Mouse (Mus musculus): ENCODE measurements at regions not wholly inside any gene's neighbourhood (a gene's known extent, or its start where the extent isn't known, plus 50 kb on each side); places are given as distances from the start of the nearest gene placed in this dataset.

DNA sequence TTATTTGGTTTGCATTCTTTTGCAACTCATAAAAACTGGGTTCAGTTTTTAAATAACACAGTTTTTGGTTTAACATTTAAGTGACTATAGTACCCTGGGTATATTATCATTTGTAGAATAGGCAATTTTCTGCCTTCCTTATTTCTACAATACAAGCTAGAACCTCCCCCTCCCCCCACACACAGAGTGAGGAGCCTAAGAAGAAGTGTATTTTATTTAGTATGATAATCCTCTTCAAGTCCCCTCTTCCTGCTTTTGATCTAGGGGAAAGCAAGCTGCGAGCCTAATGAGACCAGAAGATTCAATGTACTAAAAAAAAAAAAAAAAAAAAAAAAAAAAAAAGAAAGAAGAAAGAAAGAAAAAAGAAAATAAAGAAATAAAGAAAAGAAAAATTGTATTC, 184.4 kb downstream of the Brms1l start:
- H3K36me3 ChIP-seq (ENCODE audit: control insufficient read depth, insufficient read depth, low read length) = no peaks in the 10 kb centered on the region
- no peaks in the 10 kb centered on the region for H3K27me3 ChIP-seq (ENCODE audit: control insufficient read depth, insufficient read depth, low read length)
- H3K27ac ChIP-seq (ENCODE audit: control insufficient read depth, insufficient read depth, low read length) = no peak overlapping the region
- TF ChIP-seq POLR2A (IDR thresholded peaks at IDR 0.05; ENCODE audit: control insufficient read depth, extremely low read depth, insufficient read depth, low read length, poor library complexity) (no peak), CTCF (IDR thresholded peaks at IDR 0.05; ENCODE audit: borderline replicate concordance, control insufficient read depth, extremely low read depth, insufficient read depth, low read length, poor library complexity) (no peak)
- WGBS = 27% methylated on average over 1 of the region's 1 CpGs
- H3K4me3 ChIP-seq (ENCODE audit: control insufficient read depth, insufficient read depth, low read length) = no peak overlapping the region
- H3K4me1 ChIP-seq (replicated peaks; ENCODE audit: control insufficient read depth, insufficient read depth, low read length) = no peaks in the 10 kb centered on the region
- DNase-seq = no peak

GRCm38 (mm10) chr12:56009976-56010375, 173.9 kb downstream of the Brms1l start:
- DNase-seq = no peak
- no peaks in the 10 kb centered on the region for H3K27me3 ChIP-seq (ENCODE audit: control insufficient read depth, insufficient read depth, low read length)
- H3K4me1 ChIP-seq (replicated peaks; ENCODE audit: control insufficient read depth, insufficient read depth, low read length) = no peaks in the 10 kb centered on the region
- no peak overlapping the region for H3K4me3 ChIP-seq (ENCODE audit: control insufficient read depth, insufficient read depth, low read length)
- TF ChIP-seq CTCF (IDR thresholded peaks at IDR 0.05; ENCODE audit: borderline replicate concordance, control insufficient read depth, extremely low read depth, insufficient read depth, low read length, poor library complexity) = no peak
- TF ChIP-seq POLR2A (IDR thresholded peaks at IDR 0.05; ENCODE audit: control insufficient read depth, extremely low read depth, insufficient read depth, low read length, poor library complexity) = no peak
- 73% methylated on average over 4 of the region's 4 CpGs for WGBS
- H3K27ac ChIP-seq (ENCODE audit: control insufficient read depth, insufficient read depth, low read length) = no peak overlapping the region
- H3K36me3 ChIP-seq (ENCODE audit: control insufficient read depth, insufficient read depth, low read length) = no peaks in the 10 kb centered on the region

DNA sequence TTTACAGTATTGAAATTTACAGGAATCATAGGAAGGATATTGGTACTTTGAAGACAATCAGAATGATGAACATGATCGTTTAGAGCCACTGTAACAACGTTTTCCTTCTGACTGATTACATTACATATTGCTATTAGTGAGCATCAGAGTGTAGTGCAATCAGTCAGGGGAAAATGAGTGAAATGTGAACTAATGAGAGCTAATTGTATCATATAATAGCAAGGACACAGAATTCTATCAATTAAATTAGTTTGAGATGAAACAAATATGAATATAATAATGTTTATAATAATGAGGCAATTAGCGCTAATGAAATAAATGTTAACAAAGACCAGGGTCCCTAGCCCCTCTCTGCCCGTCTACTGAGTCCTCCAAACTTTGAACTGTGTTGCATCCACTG, 169.7 kb downstream of the Brms1l start:
- Histone ChIP-seq H3K27me3 (ENCODE audit: control insufficient read depth, insufficient read depth, low read length) (no peaks in the 10 kb centered on the region), H3K27ac (ENCODE audit: control insufficient read depth, insufficient read depth, low read length) (no peak overlapping the region), H3K36me3 (ENCODE audit: control insufficient read depth, insufficient read depth, low read length) (no peaks in the 10 kb centered on the region), H3K4me1 (replicated peaks; ENCODE audit: control insufficient read depth, insufficient read depth, low read length) (no peaks in the 10 kb centered on the region), H3K4me3 (ENCODE audit: control insufficient read depth, insufficient read depth, low read length) (no peak overlapping the region)
- DNase-seq = no peak
- TF ChIP-seq CTCF (IDR thresholded peaks at IDR 0.05; ENCODE audit: borderline replicate concordance, control insufficient read depth, extremely low read depth, insufficient read depth, low read length, poor library complexity) = no peak
- TF ChIP-seq POLR2A (IDR thresholded peaks at IDR 0.05; ENCODE audit: control insufficient read depth, extremely low read depth, insufficient read depth, low read length, poor library complexity) = no peak
- WGBS = 86% methylated on average over 4 of the region's 4 CpGs

GRCm38 (mm10) chr12:56005321-56005720, 169.2 kb downstream of the Brms1l start:
- TF ChIP-seq CTCF (IDR thresholded peaks at IDR 0.05; ENCODE audit: borderline replicate concordance, control insufficient read depth, extremely low read depth, insufficient read depth, low read length, poor library complexity) (no peak), POLR2A (IDR thresholded peaks at IDR 0.05; ENCODE audit: control insufficient read depth, extremely low read depth, insufficient read depth, low read length, poor library complexity) (no peak)
- Histone ChIP-seq H3K4me1 (replicated peaks; ENCODE audit: control insufficient read depth, insufficient read depth, low read length) (no peaks in the 10 kb centered on the region), H3K36me3 (ENCODE audit: control insufficient read depth, insufficient read depth, low read length) (no peaks in the 10 kb centered on the region), H3K27me3 (ENCODE audit: control insufficient read depth, insufficient read depth, low read length) (no peaks in the 10 kb centered on the region), H3K4me3 (ENCODE audit: control insufficient read depth, insufficient read depth, low read length) (no peak overlapping the region), H3K27ac (ENCODE audit: control insufficient read depth, insufficient read depth, low read length) (no peak overlapping the region)
- WGBS = 78% methylated on average over 6 of the region's 6 CpGs
- DNase-seq = no peak

GRCm38 (mm10) chr12:56004479-56004878, 168.4 kb downstream of the Brms1l start:
- Histone ChIP-seq H3K27ac (ENCODE audit: control insufficient read depth, insufficient read depth, low read length) (no peak overlapping the region), H3K4me1 (replicated peaks; ENCODE audit: control insufficient read depth, insufficient read depth, low read length) (no peaks in the 10 kb centered on the region), H3K4me3 (ENCODE audit: control insufficient read depth, insufficient read depth, low read length) (no peak overlapping the region), H3K27me3 (ENCODE audit: control insufficient read depth, insufficient read depth, low read length) (no peaks in the 10 kb centered on the region), H3K36me3 (ENCODE audit: control insufficient read depth, insufficient read depth, low read length) (no peaks in the 10 kb centered on the region)
- 56% methylated on average over 4 of the region's 4 CpGs for WGBS
- no peak for TF ChIP-seq CTCF (IDR thresholded peaks at IDR 0.05; ENCODE audit: borderline replicate concordance, control insufficient read depth, extremely low read depth, insufficient read depth, low read length, poor library complexity)
- no peak for DNase-seq

GRCm38 (mm10) chr12:56003561-56003960, 167.4 kb downstream of the Brms1l start:
- DNase-seq = no peak
- no peak for TF ChIP-seq POLR2A (IDR thresholded peaks at IDR 0.05; ENCODE audit: control insufficient read depth, extremely low read depth, insufficient read depth, low read length, poor library complexity)
- TF ChIP-seq CTCF (IDR thresholded peaks at IDR 0.05; ENCODE audit: borderline replicate concordance, control insufficient read depth, extremely low read depth, insufficient read depth, low read length, poor library complexity) = no peak
- WGBS = 97% methylated on average over 8 of the region's 8 CpGs
- Histone ChIP-seq H3K36me3 (ENCODE audit: control insufficient read depth, insufficient read depth, low read length) (no peaks in the 10 kb centered on the region), H3K4me1 (replicated peaks; ENCODE audit: control insufficient read depth, insufficient read depth, low read length) (no peaks in the 10 kb centered on the region), H3K27ac (ENCODE audit: control insufficient read depth, insufficient read depth, low read length) (no peak overlapping the region), H3K27me3 (ENCODE audit: control insufficient read depth, insufficient read depth, low read length) (no peaks in the 10 kb centered on the region), H3K4me3 (ENCODE audit: control insufficient read depth, insufficient read depth, low read length) (no peak overlapping the region)

DNA sequence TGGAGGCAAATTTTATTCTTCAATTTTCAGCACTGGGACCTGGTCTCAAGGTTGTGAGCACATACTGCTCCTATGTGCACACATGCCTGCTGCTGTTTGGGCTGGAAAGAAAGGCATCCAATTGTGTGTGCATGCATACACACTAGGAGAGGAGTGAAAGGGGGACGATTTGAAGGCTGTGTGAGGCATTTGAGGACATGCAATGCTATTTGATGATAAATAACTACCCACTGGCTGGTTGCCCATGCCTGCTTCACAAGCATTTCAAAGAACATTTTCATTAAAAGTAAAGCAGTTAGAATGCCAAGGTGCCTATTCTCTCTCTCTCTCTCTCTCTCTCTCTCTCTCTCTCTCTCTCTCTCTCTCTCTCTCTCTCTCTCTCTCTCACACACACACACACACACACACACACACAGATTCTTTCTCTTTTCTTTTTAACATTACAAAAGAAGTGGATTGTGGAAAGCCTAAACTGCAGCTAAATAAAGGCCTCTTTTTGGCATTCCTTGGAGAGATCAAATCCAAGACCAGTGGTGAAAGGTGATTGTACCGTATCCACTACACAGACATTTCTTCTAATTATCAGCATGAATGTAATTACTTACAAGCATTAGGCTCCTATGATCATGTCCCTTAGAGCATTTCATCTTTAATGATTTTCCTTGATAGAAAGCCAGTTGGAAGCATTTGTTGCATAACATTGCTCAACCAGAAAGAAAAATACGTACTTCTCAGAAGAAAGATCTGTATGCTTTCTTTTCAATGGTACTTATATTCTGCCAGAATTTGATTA, 160.7 kb downstream of the Brms1l start:
- no peaks in the 10 kb centered on the region for H3K27me3 ChIP-seq (ENCODE audit: control insufficient read depth, insufficient read depth, low read length)
- no peak overlapping the region for H3K4me3 ChIP-seq (ENCODE audit: control insufficient read depth, insufficient read depth, low read length)
- 83% methylated on average over 3 of the region's 3 CpGs for WGBS
- no peak overlapping the region for H3K27ac ChIP-seq (ENCODE audit: control insufficient read depth, insufficient read depth, low read length)
- TF ChIP-seq CTCF (IDR thresholded peaks at IDR 0.05; ENCODE audit: borderline replicate concordance, control insufficient read depth, extremely low read depth, insufficient read depth, low read length, poor library complexity) (no peak), POLR2A (IDR thresholded peaks at IDR 0.05; ENCODE audit: control insufficient read depth, extremely low read depth, insufficient read depth, low read length, poor library complexity) (no peak)
- H3K36me3 ChIP-seq (ENCODE audit: control insufficient read depth, insufficient read depth, low read length) = no peaks in the 10 kb centered on the region
- DNase-seq = no peak
- H3K4me1 ChIP-seq (replicated peaks; ENCODE audit: control insufficient read depth, insufficient read depth, low read length) = no peaks in the 10 kb centered on the region

All from thymus, adult 2 months (tissue).